Mouse (Mus musculus): ENCODE data around the gene Exoc5. TPM values are rescaled to one million over a fixed set of nuclear protein-coding genes. Genes with fewer than 3 reads are reported as not detected.

Gene Exoc5
- polyA plus RNA-seq, 1 experiment from 2014 or later = 66.1 TPM

DNA sequence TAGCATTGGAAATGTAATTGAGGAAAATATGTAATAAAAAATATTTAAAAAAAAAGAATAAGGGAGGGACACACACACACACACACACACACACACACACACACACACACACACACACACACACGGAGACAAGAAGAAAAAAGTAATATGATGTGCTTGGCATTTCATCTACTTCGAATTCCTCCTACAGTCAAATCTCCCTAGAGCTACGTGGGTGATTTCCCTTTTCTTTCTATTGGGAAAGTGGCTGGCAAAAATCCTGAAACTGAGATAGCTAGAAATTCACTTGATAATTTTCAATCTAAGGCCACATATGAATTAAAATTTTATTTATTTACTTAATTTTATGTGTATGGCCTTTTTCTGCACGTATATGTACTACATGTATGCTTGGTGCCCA is 20.8 kb downstream of the Exoc5 start:
- Histone ChIP-seq H3K4me1 (ENCODE audit: insufficient read depth) (no peaks in the 10 kb centered on the region), H3K36me3 (ENCODE audit: insufficient read depth) (0 out of 2 replicates have a peak, but pooled peaks cover 5% of the 10 kb centered on the region), H3K9ac (no peak overlapping the region), H3K9me3 (ENCODE audit: low read depth, low read length) (no peaks in the 10 kb centered on the region), H3K4me3 (ENCODE audit: low read depth, low read length) (no peak overlapping the region), H3K27ac (ENCODE audit: low read depth) (no peak overlapping the region), H3K4me2 (no peak overlapping the region), H3K27me3 (ENCODE audit: insufficient read depth, low read length) (no peaks in the 10 kb centered on the region)
- ATAC-seq (ENCODE audit: insufficient read depth) (no peak), DNase-seq (no peak)
- WGBS = 86% methylated on average over 4 of the region's 4 CpGs
- TF ChIP-seq CTCF (IDR thresholded peaks at IDR 0.05; ENCODE audit: low read depth) = no peak

DNA sequence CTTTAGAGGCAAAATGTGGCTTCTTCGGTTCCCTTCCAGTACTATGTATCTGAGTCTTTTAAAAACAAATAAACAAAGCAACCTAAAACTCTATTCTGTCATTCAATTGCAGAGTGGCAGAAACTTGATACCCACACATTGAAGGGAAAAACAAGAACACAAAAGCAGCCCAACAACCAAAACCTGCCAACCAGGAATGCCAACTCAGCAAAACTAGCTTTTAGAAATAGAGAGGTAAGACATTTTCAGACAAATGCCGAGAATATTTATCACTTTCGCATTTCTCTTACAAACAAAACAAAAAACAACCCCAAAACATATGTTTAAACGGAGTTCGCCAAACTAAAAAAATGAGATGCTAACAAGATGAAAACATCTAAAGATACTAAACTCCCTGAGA is 37.5 kb downstream of the Exoc5 start:
- no peaks in the 10 kb centered on the region for H3K9me3 ChIP-seq (ENCODE audit: low read depth, low read length)
- no peak overlapping the region for H3K4me3 ChIP-seq (ENCODE audit: low read depth, low read length)
- H3K27ac ChIP-seq (ENCODE audit: low read depth) = no peak overlapping the region
- H3K9ac ChIP-seq = no peak overlapping the region
- H3K4me2 ChIP-seq = no peak overlapping the region
- H3K36me3 ChIP-seq (ENCODE audit: insufficient read depth) = peaks cover 20% of the 10 kb centered on the region
- ATAC-seq (ENCODE audit: insufficient read depth) (no peak), DNase-seq (no peak)
- H3K27me3 ChIP-seq (ENCODE audit: insufficient read depth, low read length) = no peaks in the 10 kb centered on the region
- TF ChIP-seq CTCF (IDR thresholded peaks at IDR 0.05; ENCODE audit: low read depth) = no peak
- H3K4me1 ChIP-seq (ENCODE audit: insufficient read depth) = no peaks in the 10 kb centered on the region
- 86% methylated on average over 5 of the region's 5 CpGs for WGBS

DNA sequence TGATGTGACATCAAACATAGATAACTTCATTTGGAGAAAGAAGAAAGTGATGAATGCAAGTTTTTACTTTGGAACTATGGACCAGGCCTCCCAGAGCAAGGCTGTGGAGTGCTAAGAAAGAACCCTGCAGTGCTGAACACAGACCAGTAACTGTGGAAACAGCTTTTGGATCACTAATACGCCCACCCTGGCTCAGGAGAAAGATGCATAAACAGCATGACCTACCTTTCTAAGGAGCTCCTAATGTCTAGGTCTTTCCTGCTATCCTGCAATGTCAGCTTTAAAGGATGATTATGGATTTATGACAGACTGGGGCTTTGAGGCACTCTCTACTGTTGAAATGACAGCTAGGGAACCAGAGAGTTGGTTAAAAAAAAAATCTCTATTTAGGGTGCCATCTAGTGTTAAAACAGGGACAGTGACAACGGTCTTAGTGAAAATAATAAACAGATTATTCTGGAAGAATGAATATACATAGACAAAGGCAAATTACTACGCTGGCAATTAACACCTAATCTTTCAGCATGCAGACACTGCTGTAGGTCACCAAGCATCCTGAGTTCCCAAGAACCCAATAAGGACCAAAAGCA is 38.6 kb downstream of the Exoc5 start:
- H3K4me3 ChIP-seq (ENCODE audit: low read depth, low read length) = no peak overlapping the region
- DNase-seq = peak; percentile 28
- no peaks in the 10 kb centered on the region for H3K4me1 ChIP-seq (ENCODE audit: insufficient read depth)
- H3K27ac ChIP-seq (ENCODE audit: low read depth) = no peak overlapping the region
- ATAC-seq (ENCODE audit: insufficient read depth) = no peak
- no peak overlapping the region for H3K9ac ChIP-seq
- H3K4me2 ChIP-seq = no peak overlapping the region
- 79% methylated on average over 3 of the region's 3 CpGs for WGBS
- H3K27me3 ChIP-seq (ENCODE audit: insufficient read depth, low read length) = no peaks in the 10 kb centered on the region
- TF ChIP-seq CTCF (IDR thresholded peaks at IDR 0.05; ENCODE audit: low read depth) = no peak; the same call in 1 of the 2 replicates
- peaks cover 15% of the 10 kb centered on the region for H3K36me3 ChIP-seq (ENCODE audit: insufficient read depth)
- no peaks in the 10 kb centered on the region for H3K9me3 ChIP-seq (ENCODE audit: low read depth, low read length)

DNA sequence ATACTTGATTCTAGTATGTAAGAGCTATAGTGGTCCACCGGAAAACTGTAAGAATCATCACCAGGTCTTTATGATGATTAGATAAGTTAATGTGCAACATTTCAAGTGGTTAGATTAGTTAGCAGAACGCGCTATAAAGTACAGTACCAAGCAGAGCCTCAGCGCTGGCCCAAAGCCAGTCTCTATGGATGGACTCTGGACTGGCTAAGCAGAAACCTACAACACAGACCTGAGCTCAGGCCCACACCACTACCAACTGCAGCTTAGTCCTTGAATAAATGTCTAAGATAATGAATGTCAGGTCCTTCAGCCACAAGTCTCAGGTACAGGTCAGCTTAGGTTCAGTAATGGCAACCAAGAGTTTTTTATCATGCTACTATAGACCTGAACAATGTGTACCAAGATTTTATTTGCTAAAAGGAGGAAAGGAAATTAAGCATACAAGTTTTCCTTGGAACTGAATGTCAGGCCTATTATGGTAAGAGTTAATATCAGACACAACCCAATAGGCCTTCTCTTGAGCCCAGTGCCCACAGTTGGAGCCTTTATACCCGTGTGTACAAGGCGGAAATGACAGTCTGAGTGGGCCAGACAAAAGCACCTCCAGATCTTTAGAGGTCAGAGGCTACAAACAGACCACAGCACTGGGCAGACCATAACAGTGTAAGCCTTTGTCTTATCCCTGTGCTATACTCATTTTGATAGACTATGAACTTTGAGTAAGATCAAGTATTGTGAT is 39.2 kb downstream of the Exoc5 start:
- Histone ChIP-seq H3K9ac (no peak overlapping the region), H3K27ac (ENCODE audit: low read depth) (no peak overlapping the region), H3K4me3 (ENCODE audit: low read depth, low read length) (no peak overlapping the region), H3K9me3 (ENCODE audit: low read depth, low read length) (no peaks in the 10 kb centered on the region), H3K4me1 (ENCODE audit: insufficient read depth) (no peaks in the 10 kb centered on the region), H3K27me3 (ENCODE audit: insufficient read depth, low read length) (no peaks in the 10 kb centered on the region), H3K4me2 (no peak overlapping the region), H3K36me3 (ENCODE audit: insufficient read depth) (peaks cover 16% of the 10 kb centered on the region)
- TF ChIP-seq CTCF (IDR thresholded peaks at IDR 0.05; ENCODE audit: low read depth) = no peak
- ATAC-seq (ENCODE audit: insufficient read depth) (no peak; the same call in 1 of the 2 replicates), DNase-seq (no peak)
- 86% methylated on average over 6 of the region's 6 CpGs for WGBS

DNA sequence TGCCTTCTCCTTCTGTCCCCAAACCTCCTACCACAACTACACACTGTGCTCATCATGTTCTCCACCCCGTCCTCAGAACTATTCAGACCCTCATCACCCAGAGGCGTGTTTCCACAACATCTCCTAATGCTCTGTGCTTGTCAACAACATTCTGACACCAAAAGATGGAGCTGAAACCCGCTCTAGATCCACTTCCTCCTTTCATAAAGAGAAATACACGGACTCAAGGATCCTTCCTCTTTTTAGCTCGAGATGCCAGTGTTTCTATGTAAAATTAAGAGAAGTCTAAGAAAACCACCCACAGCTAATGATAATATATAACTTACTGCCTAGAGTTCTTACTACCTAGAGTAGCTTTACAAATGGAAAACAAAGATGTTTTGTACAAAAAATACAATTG is 46.7 kb downstream of the Exoc5 start:
- H3K36me3 ChIP-seq (ENCODE audit: insufficient read depth) = peaks cover 38% of the 10 kb centered on the region
- DNase-seq (no peak), ATAC-seq (ENCODE audit: insufficient read depth) (no peak)
- H3K4me1 ChIP-seq (ENCODE audit: insufficient read depth) = no peaks in the 10 kb centered on the region
- H3K9me3 ChIP-seq (ENCODE audit: low read depth, low read length) = no peaks in the 10 kb centered on the region
- no peak for TF ChIP-seq CTCF (IDR thresholded peaks at IDR 0.05; ENCODE audit: low read depth)
- no peak overlapping the region for H3K9ac ChIP-seq
- H3K4me3 ChIP-seq (ENCODE audit: low read depth, low read length) = no peak overlapping the region
- H3K27ac ChIP-seq (ENCODE audit: low read depth) = no peak overlapping the region
- H3K4me2 ChIP-seq = no peak overlapping the region
- no peaks in the 10 kb centered on the region for H3K27me3 ChIP-seq (ENCODE audit: insufficient read depth, low read length)
- 90% methylated on average over 5 of the region's 5 CpGs for WGBS

DNA sequence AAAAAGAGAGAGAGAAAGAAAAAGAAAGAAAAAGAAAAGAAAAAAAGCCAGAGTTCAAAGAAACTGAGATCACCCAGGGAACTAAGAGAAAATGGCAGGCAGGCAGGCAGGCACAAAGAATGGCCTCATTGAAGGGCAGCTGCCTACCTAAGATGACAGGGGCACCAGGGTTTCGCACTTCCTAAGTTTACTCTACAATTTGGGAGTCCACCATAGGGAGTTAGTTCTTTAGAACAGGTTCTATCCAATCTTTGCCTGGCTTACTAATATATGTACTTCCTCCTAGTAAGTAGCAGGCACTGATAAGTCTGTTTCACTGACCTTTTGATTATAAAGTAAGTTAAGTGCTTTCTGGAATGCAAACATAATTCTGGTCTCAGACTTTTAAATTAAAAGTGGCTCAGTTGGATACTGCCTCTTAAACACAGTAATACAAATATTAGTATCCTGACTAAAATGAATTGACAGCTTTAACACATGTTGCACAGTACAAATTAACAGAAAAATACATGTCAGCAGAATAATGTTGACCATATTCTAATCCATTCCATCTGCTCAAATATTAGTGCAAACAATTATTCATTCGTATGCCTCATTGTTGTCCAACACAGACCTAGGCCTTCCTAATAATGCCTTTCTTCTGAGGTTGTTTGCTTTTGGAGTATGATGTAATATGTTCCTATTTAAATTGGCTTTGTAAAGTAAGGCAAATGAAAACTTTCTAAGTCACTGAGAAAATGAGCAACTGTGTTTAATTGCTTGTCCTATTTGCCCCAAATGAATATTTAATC is 57.9 kb downstream of the Exoc5 start:
- peak; percentile 21 for DNase-seq
- Histone ChIP-seq H3K9me3 (ENCODE audit: low read depth, low read length) (no peaks in the 10 kb centered on the region), H3K27me3 (ENCODE audit: insufficient read depth, low read length) (no peaks in the 10 kb centered on the region), H3K9ac (no peak overlapping the region), H3K4me1 (ENCODE audit: insufficient read depth) (no peaks in the 10 kb centered on the region), H3K36me3 (ENCODE audit: insufficient read depth) (no peaks in the 10 kb centered on the region), H3K4me3 (ENCODE audit: low read depth, low read length) (no peak overlapping the region), H3K4me2 (no peak overlapping the region), H3K27ac (ENCODE audit: low read depth) (no peak overlapping the region)
- 64% methylated on average over 2 of the region's 2 CpGs for WGBS
- TF ChIP-seq CTCF (IDR thresholded peaks at IDR 0.05; ENCODE audit: low read depth) = no peak
- ATAC-seq (ENCODE audit: insufficient read depth) = no peak; the same call in 1 of the 2 replicates

DNA sequence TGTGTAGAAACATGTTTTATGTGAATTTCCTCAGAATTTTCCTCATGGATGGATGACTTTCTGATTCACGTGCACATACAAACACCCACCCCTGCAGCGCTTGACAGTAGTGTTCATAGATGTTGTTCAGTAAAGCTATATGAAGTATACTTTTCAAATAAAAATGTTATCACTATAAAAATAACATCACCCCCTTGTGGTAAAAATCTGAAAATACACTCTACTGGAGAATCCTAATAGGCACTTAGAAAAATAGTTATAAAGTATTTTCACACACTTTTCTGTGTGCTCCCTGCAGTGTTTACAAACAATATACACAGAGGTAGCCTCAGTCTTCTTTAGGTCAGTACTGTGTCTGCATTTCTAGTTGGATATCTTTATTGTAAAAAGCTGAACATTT is 58.5 kb downstream of the Exoc5 start:
- DNase-seq (peak; percentile 52), ATAC-seq (ENCODE audit: insufficient read depth) (no peak)
- H3K4me1 ChIP-seq (ENCODE audit: insufficient read depth) = no peaks in the 10 kb centered on the region
- TF ChIP-seq CTCF (IDR thresholded peaks at IDR 0.05; ENCODE audit: low read depth) = peak; percentile 22; the same call in 1 of the 2 replicates
- H3K27me3 ChIP-seq (ENCODE audit: insufficient read depth, low read length) = no peaks in the 10 kb centered on the region
- WGBS = 93% methylated on average over 2 of the region's 2 CpGs
- H3K9me3 ChIP-seq (ENCODE audit: low read depth, low read length) = no peaks in the 10 kb centered on the region
- no peak overlapping the region for H3K4me3 ChIP-seq (ENCODE audit: low read depth, low read length)
- H3K9ac ChIP-seq = no peak overlapping the region
- no peaks in the 10 kb centered on the region for H3K36me3 ChIP-seq (ENCODE audit: insufficient read depth)
- no peak overlapping the region for H3K27ac ChIP-seq (ENCODE audit: low read depth)
- no peak overlapping the region for H3K4me2 ChIP-seq
